Mouse (Mus musculus) olfactory bulb, adult 2 months (tissue): ENCODE measurements around the gene Tbrg4. TPM values are rescaled to one million over a fixed set of nuclear protein-coding genes. Genes with fewer than 3 reads are reported as not detected.
A peak's percentile ranks its signal among the peaks of the same experiment; 100 is the strongest.

Experiments
- H3K27ac ChIP-seq: fragments of 200-500 bp; 2 replicates; pipeline ENCODE4 v1.5.1; 2012; ENCODE audit warnings: low read depth, low read length; ENCODE audit not compliant: insufficient read depth
- H3K4me1 ChIP-seq: fragments of 200-500 bp; 2 replicates; pipeline ENCODE4 v1.6.1; 2012; ENCODE audit warnings: low read length; ENCODE audit not compliant: control insufficient read depth, insufficient read depth
- H3K4me3 ChIP-seq: fragments of 200-500 bp; 2 replicates; pipeline ENCODE4 v1.5.1; 2012; ENCODE audit warnings: mild to moderate bottlenecking, low read depth, low read length, moderate library complexity; ENCODE audit not compliant: insufficient read depth
- CTCF ChIP-seq: fragments of 200-500 bp; IDR thresholded peaks from 2 replicates; pipeline ENCODE4 v1.5.1; 2012; ENCODE audit warnings: low read depth, mild to moderate bottlenecking, low read length, moderate library complexity; ENCODE audit not compliant: insufficient read depth
- POLR2A ChIP-seq: fragments of 200-500 bp; IDR thresholded peaks from 2 replicates; pipeline ENCODE4 v1.6.1; 2012; ENCODE audit warnings: mild to moderate bottlenecking, low read depth, low read length, moderate library complexity; ENCODE audit not compliant: insufficient read depth
- WGBS: fragments of 180-500 bp; shearing (Covaris S2); methylation state at CpG from one replicate; pipeline ENCODE4 v1.1.7; 2018; 5-methylcytosine and 5-hydroxymethylcytosine counted together
- polyA plus RNA-seq: library from polyadenylated mRNA; stranded (reverse); fragments of >200 nt; gene quantifications from 2 replicates; pipeline ENCODE4 v1.2.4, GENCODE M21; 2012; ENCODE audit warnings: low replicate concordance; ENCODE audit not compliant: missing spikeins, insufficient read depth, insufficient read length

Gene Tbrg4
- polyA plus RNA-seq, 1 experiment, result not detected

- TF ChIP-seq POLR2A (no peak), CTCF (no peak)
- WGBS, result 67% methylated on average over 14 of the region's 14 CpGs
- Histone ChIP-seq H3K4me1 (peaks cover 18% of the 10 kb centered on the region), H3K27ac (no peak overlapping the region), H3K4me3 (peak overlapping the region; percentile 98)
Observed at GRCm38 (mm10) chr11:6624619-6625382, 1.1 kb downstream of the Tbrg4 start.

GRCm38 (mm10) chr11:6623704-6624103 is 2.2 kb downstream of the Tbrg4 start:
- H3K4me3 ChIP-seq, result no peak overlapping the region
- no peak for TF ChIP-seq POLR2A
- no peak for TF ChIP-seq CTCF
- H3K4me1 ChIP-seq, result peaks cover 18% of the 10 kb centered on the region
- WGBS, result 88% methylated on average over 10 of the region's 10 CpGs
- H3K27ac ChIP-seq, result no peak overlapping the region

GRCm38 (mm10) chr11:6615250-6616205 is 10.3 kb downstream of the Tbrg4 start:
- no peak overlapping the region for H3K27ac ChIP-seq
- no peaks in the 10 kb centered on the region for H3K4me1 ChIP-seq
- TF ChIP-seq POLR2A, result no peak
- no peak for TF ChIP-seq CTCF
- WGBS, result 89% methylated on average over 12 of the region's 12 CpGs
- no peak overlapping the region for H3K4me3 ChIP-seq

GRCm38 (mm10) chr11:6605491-6606399 is 20.1 kb downstream of the Tbrg4 start, which contains the start of gene Nacad:
Gene Nacad, minus strand, starts transcription at chr11:6606053.
- Histone ChIP-seq H3K4me3 (peak within 1 kb of the TSS; percentile 89), H3K4me1 (peaks cover 35% of the 10 kb centered on the region), H3K27ac (peak within 1 kb of the TSS; percentile 100)
- peak; percentile 84 for TF ChIP-seq POLR2A
- no peak for TF ChIP-seq CTCF
- 1% methylated on average over 35 of the region's 41 CpGs for WGBS

GRCm38 (mm10) chr11:6605021-6605481 is 20.8 kb downstream of the Tbrg4 start:
- WGBS, result 2% methylated on average over 13 of the region's 13 CpGs
- TF ChIP-seq CTCF, result no peak
- TF ChIP-seq POLR2A, result no peak

GRCm38 (mm10) chr11:6604604-6604936 is 21.3 kb downstream of the Tbrg4 start:
- peaks cover 47% of the 10 kb centered on the region for H3K4me1 ChIP-seq
- TF ChIP-seq POLR2A (no peak), CTCF (no peak)
- peak overlapping the region; percentile 100 for H3K27ac ChIP-seq
- H3K4me3 ChIP-seq, result peak overlapping the region; percentile 89

More at GRCm38 (mm10) chr11:6605021-6605481, 20.8 kb downstream of the Tbrg4 start:
- Histone ChIP-seq H3K27ac (peak overlapping the region; percentile 100), H3K4me3 (peak overlapping the region; percentile 89), H3K4me1 (peaks cover 42% of the 10 kb centered on the region)

- H3K27ac ChIP-seq, result peak overlapping the region; percentile 100
- 2% methylated on average over 12 of the region's 12 CpGs for WGBS
- H3K4me3 ChIP-seq, result peak overlapping the region; percentile 89
- H3K4me1 ChIP-seq, result peaks cover 52% of the 10 kb centered on the region
- TF ChIP-seq POLR2A (no peak), CTCF (no peak)
Observed at GRCm38 (mm10) chr11:6603887-6604603, 21.8 kb downstream of the Tbrg4 start.

GRCm38 (mm10) chr11:6603224-6603623 is 22.6 kb downstream of the Tbrg4 start:
- 57% methylated on average over 9 of the region's 9 CpGs for WGBS
- TF ChIP-seq CTCF, result no peak
- no peak for TF ChIP-seq POLR2A
- H3K27ac ChIP-seq, result peak overlapping the region; percentile 100; the same call in 1 of the 2 replicates
- peaks cover 61% of the 10 kb centered on the region for H3K4me1 ChIP-seq
- peak overlapping the region; percentile 29 for H3K4me3 ChIP-seq
